Mouse (Mus musculus): ENCODE data around the gene Art3. TPM values are rescaled to one million over a fixed set of nuclear protein-coding genes. Genes with fewer than 3 reads are reported as not detected.
A peak's percentile ranks its signal among the peaks of the same experiment; 100 is the strongest.

The Art3 gene
- total RNA-seq, 2 experiments from 2014 or later: 10.2 to 11.8 TPM

GRCm38 (mm10) chr5:92457410-92457809, 125.8 kb downstream of the Art3 start:
- DNase-seq (ENCODE audit: low spot score in 2 of 2): no peak
- intact Hi-C loops (cut with DNase I): loop anchor here (2.0 kb wide), 1 partner anchor 47 kb away; no protein-coding TSS in a partner anchor

GRCm38 (mm10) chr5:92458726-92459125, 127.1 kb downstream of the Art3 start:
- intact Hi-C loops (cut with DNase I): no loop called here
- no peak for DNase-seq (ENCODE audit: low spot score in 2 of 2)

- intact Hi-C loops (cut with DNase I): loop anchor here (5.0 kb wide), 1 partner anchor 196 kb away; no protein-coding TSS in a partner anchor
- DNase-seq (ENCODE audit: low spot score in 2 of 2): peak; percentile 28 to 63
These were observed 129.7 kb downstream of the Art3 start for GRCm38 (mm10) chr5:92461321-92461720.

Small RNA genes within 50 kb of the gene (microRNA-seq; reads per million reads assigned to microRNA genes)
- 0 reads per million in 2 experiments for gene Mir6415

Other genes with a start within 250 kb of the Art3 start
- 100 to 1,000 TPM; 176 to 179 TPM for gene G3bp2, start 248.1 kb upstream of the Art3 start, total RNA-seq (2021)
- gene Uso1, start 193.9 kb upstream of the Art3 start, total RNA-seq (2021): 10 to 100 TPM; 65.8 to 66.1 TPM
- not detected for gene U90926, start 116.4 kb upstream of the Art3 start, total RNA-seq (2021)
- gene Ppef2, start 75.5 kb upstream of the Art3 start, total RNA-seq (2021): 1 to 10 TPM in 1 of 2 experiments, under 1 TPM in 1; 0.23 to 1.0 TPM
- 10 to 100 TPM; 26.6 to 30.7 TPM for gene Naaa, start 53.7 kb upstream of the Art3 start, total RNA-seq (2021)
- gene Sdad1, start 21.3 kb upstream of the Art3 start, total RNA-seq (2021): 10 to 100 TPM; 18.6 to 20.2 TPM
- not detected for gene Cxcl9, start 3.7 kb upstream of the Art3 start, total RNA-seq (2021)
- gene Cxcl10, start 17.1 kb downstream of the Art3 start, total RNA-seq (2021): not detected
- 10 to 100 TPM; 25.6 to 29.5 TPM for gene Nup54, start 103.4 kb downstream of the Art3 start, total RNA-seq (2021)
- 10 to 100 TPM; 81.8 to 82.3 TPM for gene Scarb2, start 175.0 kb downstream of the Art3 start, total RNA-seq (2021)
- under 1 TPM in 1 of 2 experiments, not detected in 1; 0.49 TPM for gene Fam47e, start 223.2 kb downstream of the Art3 start, total RNA-seq (2021)